Mouse (Mus musculus): Measurements from ENCODE around the gene Nmnat2. TPM values are rescaled to one million over a fixed set of nuclear protein-coding genes. Genes with fewer than 3 reads are reported as not detected.
"Not testable (repeated sequence)": the region's sequence is repeated elsewhere in the genome, so short reads cannot be mapped to it uniquely, and the experiment has no call there.

Nmnat2 gene
- polyA plus RNA-seq, 1 experiment from 2014 or later = 3.8 TPM

GRCm38 (mm10) chr1:153071995-153072394 lies 117.2 kb downstream of the Nmnat2 start:
- H3K27ac ChIP-seq (ENCODE audit: low read length) = peak overlapping the region; percentile 55; the same call in 1 of the 2 replicates
- WGBS = 38% methylated on average over 12 of the region's 12 CpGs
- peaks cover 10% of the 10 kb centered on the region for H3K4me1 ChIP-seq (replicated peaks; ENCODE audit: control insufficient read depth, insufficient read depth, low read length)
- no peaks in the 10 kb centered on the region for H3K36me3 ChIP-seq (ENCODE audit: control insufficient read depth, insufficient read depth, low read length)
- no peaks in the 10 kb centered on the region for H3K9me3 ChIP-seq (ENCODE audit: control insufficient read depth, low read length)
- no peak overlapping the region for H3K4me3 ChIP-seq (ENCODE audit: low read length)
- no peak for ATAC-seq (ENCODE audit: low read depth)
- H3K4me2 ChIP-seq (ENCODE audit: low read depth, low read length) = peak overlapping the region; percentile 19; the same call in 1 of the 2 replicates
- no peak overlapping the region for H3K9ac ChIP-seq (ENCODE audit: low read length)
- H3K27me3 ChIP-seq (ENCODE audit: control insufficient read depth, insufficient read depth, low read depth, low read length) = peaks cover 4% of the 10 kb centered on the region; the same call in 1 of the 2 replicates

- 65% methylated on average over 10 of the region's 10 CpGs for WGBS
- Histone ChIP-seq H3K4me1 (replicated peaks; ENCODE audit: control insufficient read depth, insufficient read depth, low read length) (peaks cover 10% of the 10 kb centered on the region), H3K9me3 (ENCODE audit: control insufficient read depth, low read length) (no peaks in the 10 kb centered on the region), H3K4me3 (ENCODE audit: low read length) (no peak overlapping the region), H3K4me2 (ENCODE audit: low read depth, low read length) (no peak overlapping the region), H3K36me3 (ENCODE audit: control insufficient read depth, insufficient read depth, low read length) (no peaks in the 10 kb centered on the region), H3K27me3 (ENCODE audit: control insufficient read depth, insufficient read depth, low read depth, low read length) (peaks cover 4% of the 10 kb centered on the region; the same call in 1 of the 2 replicates), H3K27ac (ENCODE audit: low read length) (no peak overlapping the region), H3K9ac (ENCODE audit: low read length) (no peak overlapping the region)
- ATAC-seq (ENCODE audit: low read depth) = no peak
Measured at GRCm38 (mm10) chr1:153072711-153073110, 117.9 kb downstream of the Nmnat2 start.

DNA sequence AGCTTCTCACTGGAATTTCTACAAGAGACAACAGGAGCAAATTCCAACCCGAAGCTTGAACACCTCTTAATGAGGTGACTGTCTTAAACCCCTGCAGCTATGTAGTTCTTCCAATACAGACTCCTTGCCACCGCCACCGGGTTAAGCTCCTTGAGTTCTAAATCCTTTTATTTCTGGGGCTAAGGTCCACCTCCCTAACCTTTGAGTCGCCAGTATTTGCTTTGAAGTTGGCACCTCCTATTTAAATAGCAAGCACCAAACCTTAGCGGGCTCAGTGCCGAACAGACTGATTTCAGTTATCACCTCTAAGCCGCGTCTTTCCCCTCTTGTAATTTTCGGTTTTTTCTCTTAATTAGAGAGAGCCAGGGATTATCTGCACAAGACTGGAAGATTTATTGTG lies 118.6 kb downstream of the Nmnat2 start:
- ATAC-seq (ENCODE audit: low read depth) = no peak
- 37% methylated on average over 9 of the region's 9 CpGs for WGBS

DNA sequence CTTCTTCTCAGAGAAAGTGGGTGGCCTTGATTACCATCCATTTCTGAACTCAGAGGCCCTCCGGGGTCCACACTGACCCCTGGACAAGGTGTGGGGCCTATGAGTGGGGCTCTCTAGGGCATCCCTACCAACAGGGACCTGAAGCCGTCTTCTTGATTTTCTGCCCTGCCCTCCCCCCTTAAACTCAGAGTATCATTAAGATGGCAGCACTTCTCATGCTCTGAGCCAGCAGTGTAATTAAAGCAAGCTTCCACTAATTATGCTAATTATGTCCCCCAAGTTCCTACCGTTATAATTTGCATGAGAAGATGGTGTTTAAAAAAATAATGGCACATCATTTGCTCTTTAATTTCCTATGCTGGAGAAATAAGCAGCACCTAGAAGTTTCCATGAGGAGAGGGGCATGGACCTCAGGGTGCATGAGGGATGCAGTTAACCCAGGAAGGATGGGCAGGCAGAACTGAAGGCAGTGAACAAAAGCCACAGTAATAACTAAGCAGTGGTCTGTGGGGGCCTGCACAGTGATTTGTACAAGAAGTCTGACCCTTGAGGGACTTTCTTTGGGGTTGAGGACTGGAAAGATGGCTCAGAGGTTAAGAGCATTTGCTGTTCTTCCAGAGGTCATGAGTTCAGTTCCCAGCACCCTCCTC lies 120.4 kb downstream of the Nmnat2 start:
- H3K27ac ChIP-seq (ENCODE audit: low read length) = no peak overlapping the region
- no peak for ATAC-seq (ENCODE audit: low read depth)
- H3K9ac ChIP-seq (ENCODE audit: low read length) = no peak overlapping the region
- no peak overlapping the region for H3K4me3 ChIP-seq (ENCODE audit: low read length)
- H3K36me3 ChIP-seq (ENCODE audit: control insufficient read depth, insufficient read depth, low read length) = no peaks in the 10 kb centered on the region
- WGBS = 84% methylated on average over 3 of the region's 3 CpGs
- peaks cover 5% of the 10 kb centered on the region for H3K4me1 ChIP-seq (replicated peaks; ENCODE audit: control insufficient read depth, insufficient read depth, low read length)
- no peaks in the 10 kb centered on the region for H3K9me3 ChIP-seq (ENCODE audit: control insufficient read depth, low read length)
- no peak overlapping the region for H3K4me2 ChIP-seq (ENCODE audit: low read depth, low read length)
- peaks cover 4% of the 10 kb centered on the region; the same call in 1 of the 2 replicates for H3K27me3 ChIP-seq (ENCODE audit: control insufficient read depth, insufficient read depth, low read depth, low read length)

More for the DNA sequence above, 118.6 kb downstream of the Nmnat2 start:
- Histone ChIP-seq H3K27ac (ENCODE audit: low read length) (no peak overlapping the region), H3K9ac (ENCODE audit: low read length) (no peak overlapping the region), H3K4me2 (ENCODE audit: low read depth, low read length) (no peak overlapping the region), H3K9me3 (ENCODE audit: control insufficient read depth, low read length) (no peaks in the 10 kb centered on the region), H3K27me3 (ENCODE audit: control insufficient read depth, insufficient read depth, low read depth, low read length) (peaks cover 4% of the 10 kb centered on the region; the same call in 1 of the 2 replicates), H3K36me3 (ENCODE audit: control insufficient read depth, insufficient read depth, low read length) (no peaks in the 10 kb centered on the region), H3K4me3 (ENCODE audit: low read length) (no peak overlapping the region), H3K4me1 (replicated peaks; ENCODE audit: control insufficient read depth, insufficient read depth, low read length) (peaks cover 10% of the 10 kb centered on the region)

- Histone ChIP-seq H3K4me2 (ENCODE audit: low read depth, low read length) (no peak overlapping the region), H3K4me3 (ENCODE audit: low read length) (no peak overlapping the region), H3K4me1 (replicated peaks; ENCODE audit: control insufficient read depth, insufficient read depth, low read length) (peaks cover 5% of the 10 kb centered on the region), H3K27me3 (ENCODE audit: control insufficient read depth, insufficient read depth, low read depth, low read length) (peaks cover 4% of the 10 kb centered on the region; the same call in 1 of the 2 replicates), H3K9ac (ENCODE audit: low read length) (no peak overlapping the region), H3K9me3 (ENCODE audit: control insufficient read depth, low read length) (no peaks in the 10 kb centered on the region), H3K27ac (ENCODE audit: low read length) (no peak overlapping the region), H3K36me3 (ENCODE audit: control insufficient read depth, insufficient read depth, low read length) (no peaks in the 10 kb centered on the region)
- ATAC-seq (ENCODE audit: low read depth) = no peak
- WGBS = 23% methylated on average over 6 of the region's 6 CpGs
Measured at GRCm38 (mm10) chr1:153075955-153076354, 121.2 kb downstream of the Nmnat2 start.

- ATAC-seq (ENCODE audit: low read depth); H3K36me3 ChIP-seq (ENCODE audit: control insufficient read depth, insufficient read depth, low read length); H3K4me3 ChIP-seq (ENCODE audit: low read length); H3K9me3 ChIP-seq (ENCODE audit: control insufficient read depth, low read length); H3K4me2 ChIP-seq (ENCODE audit: low read depth, low read length); H3K9ac ChIP-seq (ENCODE audit: low read length); H3K27ac ChIP-seq (ENCODE audit: low read length); H3K27me3 ChIP-seq (ENCODE audit: control insufficient read depth, insufficient read depth, low read depth, low read length): not testable (repeated sequence)
- 92% methylated on average over 7 of the region's 14 CpGs for WGBS
- peaks cover 14% of the 10 kb centered on the region for H3K4me1 ChIP-seq (replicated peaks; ENCODE audit: control insufficient read depth, insufficient read depth, low read length)
Measured at GRCm38 (mm10) chr1:153083233-153083632, 128.4 kb downstream of the Nmnat2 start.

GRCm38 (mm10) chr1:153084191-153084590 lies 129.4 kb downstream of the Nmnat2 start:
- Histone ChIP-seq H3K4me3 (ENCODE audit: low read length) (no peak overlapping the region), H3K27ac (ENCODE audit: low read length) (no peak overlapping the region; the same call in 1 of the 2 replicates), H3K27me3 (ENCODE audit: control insufficient read depth, insufficient read depth, low read depth, low read length) (no peaks in the 10 kb centered on the region), H3K9me3 (ENCODE audit: control insufficient read depth, low read length) (no peaks in the 10 kb centered on the region), H3K4me1 (replicated peaks; ENCODE audit: control insufficient read depth, insufficient read depth, low read length) (peaks cover 14% of the 10 kb centered on the region), H3K4me2 (ENCODE audit: low read depth, low read length) (no peak overlapping the region), H3K9ac (ENCODE audit: low read length) (0 out of 2 replicates have a peak overlapping the region, but pooled peaks have one; percentile 6), H3K36me3 (ENCODE audit: control insufficient read depth, insufficient read depth, low read length) (no peaks in the 10 kb centered on the region)
- 51% methylated on average over 6 of the region's 6 CpGs for WGBS
- 0 out of 2 replicates have a peak, but pooled peaks have one; percentile 49 for ATAC-seq (ENCODE audit: low read depth)

DNA sequence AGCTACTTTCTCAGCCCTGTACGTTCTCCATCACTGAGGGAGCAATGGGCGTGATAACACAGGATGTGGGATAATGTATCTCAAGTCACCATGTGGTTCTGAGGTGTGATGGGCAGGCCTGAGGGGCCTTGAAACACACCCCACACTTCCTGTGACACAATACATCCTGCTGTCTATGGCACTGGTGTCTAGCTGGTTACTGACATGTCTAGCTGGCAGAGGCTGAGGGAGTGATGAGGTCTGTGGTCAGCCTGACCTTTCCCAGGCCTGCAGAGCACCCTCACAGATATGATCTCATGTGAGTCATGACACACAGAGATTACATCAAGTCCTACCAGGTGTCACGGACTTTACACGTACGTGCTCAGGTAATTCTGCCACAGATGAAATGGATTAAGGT lies 130.4 kb downstream of the Nmnat2 start:
- peaks cover 14% of the 10 kb centered on the region for H3K4me1 ChIP-seq (replicated peaks; ENCODE audit: control insufficient read depth, insufficient read depth, low read length)
- H3K4me2 ChIP-seq (ENCODE audit: low read depth, low read length) = no peak overlapping the region
- H3K9me3 ChIP-seq (ENCODE audit: control insufficient read depth, low read length) = no peaks in the 10 kb centered on the region
- no peak overlapping the region for H3K27ac ChIP-seq (ENCODE audit: low read length)
- no peak overlapping the region for H3K9ac ChIP-seq (ENCODE audit: low read length)
- ATAC-seq (ENCODE audit: low read depth) = no peak
- H3K36me3 ChIP-seq (ENCODE audit: control insufficient read depth, insufficient read depth, low read length) = no peaks in the 10 kb centered on the region
- 87% methylated on average over 5 of the region's 5 CpGs for WGBS
- no peaks in the 10 kb centered on the region for H3K27me3 ChIP-seq (ENCODE audit: control insufficient read depth, insufficient read depth, low read depth, low read length)
- H3K4me3 ChIP-seq (ENCODE audit: low read length) = no peak overlapping the region

DNA sequence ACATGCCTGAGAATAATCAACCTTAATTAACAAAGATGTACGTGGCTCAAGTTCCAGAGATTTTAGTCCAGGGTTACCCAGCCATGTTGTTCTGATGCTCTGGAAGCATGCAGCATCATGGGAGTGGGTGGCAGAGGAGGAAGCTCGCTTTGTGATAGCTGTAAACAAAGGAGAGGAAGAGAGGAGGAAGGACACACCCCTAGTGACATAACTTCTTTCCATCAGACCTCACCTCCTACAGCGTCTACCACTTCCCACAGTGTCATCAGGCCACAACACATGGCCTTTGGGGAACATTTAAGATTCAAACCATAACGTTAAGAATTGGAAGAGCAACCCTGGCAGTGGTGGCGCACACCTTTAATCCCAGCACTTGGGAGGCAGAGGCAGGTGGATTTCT lies 133.0 kb downstream of the Nmnat2 start:
- 75% methylated on average over 5 of the region's 5 CpGs for WGBS
- ATAC-seq (ENCODE audit: low read depth) = no peak

More for the DNA sequence above, 133.0 kb downstream of the Nmnat2 start:
- Histone ChIP-seq H3K27ac (ENCODE audit: low read length) (no peak overlapping the region), H3K4me2 (ENCODE audit: low read depth, low read length) (no peak overlapping the region), H3K4me1 (replicated peaks; ENCODE audit: control insufficient read depth, insufficient read depth, low read length) (peaks cover 30% of the 10 kb centered on the region), H3K9ac (ENCODE audit: low read length) (no peak overlapping the region), H3K27me3 (ENCODE audit: control insufficient read depth, insufficient read depth, low read depth, low read length) (no peaks in the 10 kb centered on the region), H3K4me3 (ENCODE audit: low read length) (no peak overlapping the region), H3K36me3 (ENCODE audit: control insufficient read depth, insufficient read depth, low read length) (no peaks in the 10 kb centered on the region), H3K9me3 (ENCODE audit: control insufficient read depth, low read length) (no peaks in the 10 kb centered on the region)
